Mouse (Mus musculus) stomach, embryonic 14.5 days (tissue): ENCODE measurements at regions not wholly inside any gene's neighbourhood (a gene's known extent, or its start where the extent isn't known, plus 50 kb on each side); places are given as distances from the start of the nearest gene placed in this dataset.
"Not testable (repeated sequence)": the region's sequence is repeated elsewhere in the genome, so short reads cannot be mapped to it uniquely, and the experiment has no call there.

Experiments used
- ATAC-seq: fragments of 200-750 bp; cut with Nextera tagmentation; 2 replicates; pipeline ENCODE4 v1.8.0; 2017; ENCODE audit warnings: low read depth, moderate TSS enrichment; ENCODE audit not compliant: insufficient number of reproducible peaks, insufficient read depth, low FRiP score
- H3K27ac ChIP-seq: fragments of 300-500 bp; sonication (generic); 2 replicates; pipeline ENCODE4 v1.5.1; 2014; ENCODE audit warnings: mild to moderate bottlenecking, low read length, moderate library complexity, mixed read lengths
- H3K27me3 ChIP-seq: fragments of 300-500 bp; sonication (generic); 2 replicates; pipeline ENCODE4 v1.6.1; 2014; ENCODE audit warnings: low read length, control low read depth, mixed read lengths; ENCODE audit not compliant: control insufficient read depth, insufficient read depth
- H3K36me3 ChIP-seq: fragments of 300-500 bp; sonication (generic); 2 replicates; pipeline ENCODE4 v1.6.1; 2014; ENCODE audit warnings: mild to moderate bottlenecking, control low read depth, low read length, moderate library complexity, mixed read lengths; ENCODE audit not compliant: control insufficient read depth, insufficient read depth
- H3K4me1 ChIP-seq: fragments of 300-500 bp; sonication (generic); 2 replicates; pipeline ENCODE4 v1.6.1; 2014; ENCODE audit warnings: low read length, control low read depth, mixed read lengths; ENCODE audit not compliant: control insufficient read depth, insufficient read depth
- H3K4me2 ChIP-seq: fragments of 300-500 bp; sonication (generic); replicated peaks from 2 replicates; pipeline ENCODE4 v1.6.1; 2014; ENCODE audit warnings: low read depth, low read length, control low read depth
- H3K4me3 ChIP-seq: fragments of 300-500 bp; sonication (generic); 2 replicates; pipeline ENCODE4 v1.5.1; 2014; ENCODE audit warnings: low read depth, low read length, control low read depth
- H3K9ac ChIP-seq: fragments of 300-500 bp; sonication (generic); replicated peaks from 2 replicates; pipeline ENCODE4 v1.6.1; 2014; ENCODE audit warnings: low read depth, mild to moderate bottlenecking, control low read depth, low read length, moderate library complexity, mixed read lengths
- H3K9me3 ChIP-seq: fragments of 300-500 bp; sonication (generic); 2 replicates; pipeline ENCODE4 v1.6.1; 2016; ENCODE audit warnings: low read depth, low read length, control low read depth; ENCODE audit not compliant: control insufficient read depth
- WGBS: fragments of 180-500 bp; shearing (Covaris S2); extraction: QIAGEN DNeasy Blood & Tissue Kit; methylation state at CpG from one replicate; pipeline ENCODE4 v1.1.7; 2014; 5-methylcytosine and 5-hydroxymethylcytosine counted together

GRCm38 (mm10) chrX:15322207-15322839, 1111.4 kb downstream of the H2al1n start:
- WGBS, result 5% methylated on average over 7 of the region's 7 CpGs
- Histone ChIP-seq H3K4me2 (peak overlapping the region; percentile 11; the same call in 1 of the 2 replicates), H3K4me3 (no peak overlapping the region), H3K4me1 (no peaks in the 10 kb centered on the region), H3K27ac (no peak overlapping the region), H3K36me3 (no peaks in the 10 kb centered on the region), H3K27me3 (no peaks in the 10 kb centered on the region), H3K9me3 (no peaks in the 10 kb centered on the region), H3K9ac (no peak overlapping the region)
- ATAC-seq, result peak; percentile 91

DNA sequence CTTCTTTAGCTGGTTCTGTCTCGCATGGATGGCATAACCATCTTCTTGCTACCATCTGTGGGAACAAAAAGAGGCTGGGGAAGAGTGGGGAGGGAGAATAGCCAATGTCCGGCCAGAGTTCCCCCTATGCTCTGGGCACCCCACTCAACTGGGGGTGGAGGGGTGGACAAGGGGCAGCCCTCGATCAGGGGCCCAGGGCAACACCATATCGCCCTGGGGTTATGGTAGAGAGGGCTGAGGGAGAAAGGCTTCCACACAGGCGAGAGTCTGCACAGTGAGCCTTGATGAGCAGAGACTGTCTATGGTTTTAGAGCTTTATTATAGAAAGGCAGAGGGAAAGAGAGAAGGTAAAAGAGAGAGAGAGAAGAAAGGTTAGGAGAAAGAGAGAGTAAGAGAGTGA, 1112.0 kb downstream of the H2al1n start:
- WGBS, result 40% methylated on average over 5 of the region's 5 CpGs
- Histone ChIP-seq H3K4me3 (no peak overlapping the region), H3K27me3 (no peaks in the 10 kb centered on the region), H3K36me3 (no peaks in the 10 kb centered on the region), H3K4me1 (no peaks in the 10 kb centered on the region), H3K27ac (no peak overlapping the region), H3K4me2 (no peak overlapping the region), H3K9me3 (no peaks in the 10 kb centered on the region), H3K9ac (no peak overlapping the region)
- no peak for ATAC-seq

DNA sequence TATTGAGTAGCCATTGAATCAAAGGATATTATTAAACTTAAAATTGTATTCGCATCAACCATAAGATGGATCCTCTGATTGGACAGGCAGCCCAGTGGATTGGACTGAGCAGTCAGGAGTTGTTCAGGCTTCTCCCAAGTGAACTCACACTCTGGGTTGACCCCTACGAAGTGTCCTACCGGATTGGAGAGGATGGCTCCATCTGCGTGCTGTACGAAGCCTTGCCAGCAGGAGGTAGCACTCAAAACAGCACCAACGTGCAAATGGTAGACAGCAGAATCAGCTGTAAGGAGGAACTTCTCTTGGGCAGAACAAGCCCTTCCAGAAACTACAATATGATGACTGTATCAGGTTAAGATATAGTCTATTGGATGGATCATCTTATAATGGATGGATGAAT, 1154.2 kb downstream of the H2al1n start:
- not testable (repeated sequence) for H3K4me1 ChIP-seq, H3K4me2 ChIP-seq, H3K9ac ChIP-seq, H3K27me3 ChIP-seq, H3K36me3 ChIP-seq, ATAC-seq, H3K4me3 ChIP-seq, H3K27ac ChIP-seq, H3K9me3 ChIP-seq
- 85% methylated on average over 6 of the region's 6 CpGs for WGBS
